Mouse (Mus musculus): Measurements from ENCODE around the gene Grm4. TPM values are rescaled to one million over a fixed set of nuclear protein-coding genes. Genes with fewer than 3 reads are reported as not detected.
A peak's percentile ranks its signal among the peaks of the same experiment; 100 is the strongest.

The Grm4 gene
- total RNA-seq, 2 experiments from 2014 or later, result 0.11 to 0.14 TPM

DNA sequence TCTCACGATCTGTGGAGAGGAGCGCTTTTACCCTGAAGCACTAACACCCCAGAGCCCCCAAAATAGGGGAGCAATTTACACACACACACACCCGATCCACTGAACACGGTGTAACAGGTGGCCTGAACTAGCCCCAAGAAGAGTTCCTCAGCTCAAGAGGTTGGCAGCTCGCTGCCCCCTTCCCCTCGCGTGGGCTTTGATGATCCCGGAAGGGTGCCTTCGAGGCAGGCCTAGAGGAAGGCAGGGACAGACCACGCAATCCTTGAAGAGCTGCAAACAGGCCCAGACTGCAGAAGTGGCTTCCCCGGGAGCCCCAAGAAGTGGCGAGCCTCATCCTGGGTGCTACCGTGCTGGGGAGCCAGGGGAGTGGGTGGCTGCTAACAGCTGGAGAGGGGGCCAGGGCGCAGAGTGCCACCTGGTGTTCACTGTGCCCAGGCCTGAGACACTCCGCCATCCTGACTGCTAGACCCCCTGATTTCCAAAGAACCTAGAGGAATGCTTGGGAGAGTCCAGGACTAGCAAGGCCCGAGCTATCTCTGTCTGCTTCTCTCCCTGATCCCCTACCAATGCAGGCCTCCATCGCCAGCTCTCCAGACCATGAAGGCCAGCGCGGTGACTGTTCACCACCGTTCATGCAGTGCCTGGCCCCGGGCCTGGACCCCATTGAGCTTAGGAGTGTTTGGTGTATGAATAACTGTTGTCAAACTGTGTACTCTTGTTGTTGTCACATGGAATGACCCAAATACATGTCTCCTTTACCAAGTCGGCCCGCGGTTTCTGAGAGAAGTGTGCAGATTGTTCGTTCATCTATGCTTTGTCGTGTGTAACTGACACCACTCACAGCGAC is 7.1 kb downstream of the Grm4 start:
- peak in 1 of 2 experiments; percentile 15 for DNase-seq
- intact Hi-C loops (cut with DNase I), result no loop called here

DNA sequence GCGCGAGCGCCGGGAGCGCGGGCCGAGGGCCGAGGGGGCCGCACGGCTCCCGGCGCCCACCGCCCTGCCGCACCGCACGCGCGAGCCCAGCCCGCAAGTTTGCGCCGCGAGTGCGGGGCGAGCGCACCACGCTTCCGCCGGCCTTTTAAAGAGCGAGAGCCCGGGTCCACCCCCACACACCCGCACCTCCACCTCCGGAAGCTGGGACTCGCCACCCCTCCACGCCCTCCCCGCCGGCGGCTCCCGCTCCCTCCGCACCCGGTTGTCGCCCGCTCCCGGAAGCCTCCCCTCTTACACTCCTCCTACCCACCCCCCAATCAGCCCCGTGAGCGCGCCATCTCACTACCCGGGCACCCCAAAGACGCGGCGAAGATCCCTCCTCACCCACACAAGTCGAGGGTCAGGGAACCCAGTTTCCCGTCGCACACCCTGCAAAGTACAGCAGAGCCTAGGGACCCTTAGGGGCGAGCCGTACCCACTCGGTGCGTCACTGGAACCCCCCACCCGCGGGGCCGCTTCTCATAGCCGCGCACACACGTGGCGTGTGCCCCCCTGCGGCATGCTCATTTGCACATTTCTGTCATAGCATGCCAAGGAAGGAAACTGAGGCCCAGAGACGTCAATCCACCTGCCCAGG is 7.8 kb downstream of the Grm4 start:
- intact Hi-C loops (cut with DNase I), result no loop called here
- no peak for DNase-seq

GRCm38 (mm10) chr17:27512619-27513161 is 8.5 kb downstream of the Grm4 start:
- DNase-seq, result peak; percentile 10 to 13
- intact Hi-C loops (cut with DNase I), result no loop called here

- intact Hi-C loops (cut with DNase I), result no loop called here
- DNase-seq, result no peak
These were observed 9.2 kb downstream of the Grm4 start for GRCm38 (mm10) chr17:27511865-27512618.

GRCm38 (mm10) chr17:27511125-27511735 is 10.0 kb downstream of the Grm4 start:
- intact Hi-C loops (cut with DNase I), result no loop called here
- no peak for DNase-seq

GRCm38 (mm10) chr17:27510258-27511124 is 10.7 kb downstream of the Grm4 start:
- no peak for DNase-seq
- intact Hi-C loops (cut with DNase I), result no loop called here

- no peak for DNase-seq
- intact Hi-C loops (cut with DNase I), result no loop called here
These were observed 12.1 kb downstream of the Grm4 start for GRCm38 (mm10) chr17:27509056-27509455.

- no peak for DNase-seq
- intact Hi-C loops (cut with DNase I), result no loop called here
These were observed 12.7 kb downstream of the Grm4 start for GRCm38 (mm10) chr17:27508513-27508912.

DNA sequence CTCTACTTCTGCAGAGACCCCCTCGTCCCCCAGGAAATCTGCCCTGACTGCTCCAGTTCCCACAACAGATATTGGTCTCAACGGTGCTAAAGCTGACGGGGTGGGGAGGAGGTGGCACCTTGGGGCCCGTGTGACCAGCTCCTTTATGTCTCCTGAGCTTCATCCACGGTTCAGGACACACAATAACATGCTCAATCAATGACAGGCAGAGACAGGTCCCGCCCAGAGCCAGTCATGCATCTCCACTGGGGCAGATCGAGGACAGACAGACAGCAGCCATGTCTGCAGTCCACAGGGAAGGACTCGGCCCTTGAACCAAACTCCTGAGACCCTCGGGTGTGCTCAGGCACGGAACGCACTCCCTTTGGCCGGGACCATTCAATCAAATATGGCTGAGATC is 13.2 kb downstream of the Grm4 start:
- DNase-seq, result no peak
- intact Hi-C loops (cut with DNase I), result no loop called here

GRCm38 (mm10) chr17:27507591-27507945 is 13.6 kb downstream of the Grm4 start:
- intact Hi-C loops (cut with DNase I), result no loop called here
- DNase-seq, result no peak

DNA sequence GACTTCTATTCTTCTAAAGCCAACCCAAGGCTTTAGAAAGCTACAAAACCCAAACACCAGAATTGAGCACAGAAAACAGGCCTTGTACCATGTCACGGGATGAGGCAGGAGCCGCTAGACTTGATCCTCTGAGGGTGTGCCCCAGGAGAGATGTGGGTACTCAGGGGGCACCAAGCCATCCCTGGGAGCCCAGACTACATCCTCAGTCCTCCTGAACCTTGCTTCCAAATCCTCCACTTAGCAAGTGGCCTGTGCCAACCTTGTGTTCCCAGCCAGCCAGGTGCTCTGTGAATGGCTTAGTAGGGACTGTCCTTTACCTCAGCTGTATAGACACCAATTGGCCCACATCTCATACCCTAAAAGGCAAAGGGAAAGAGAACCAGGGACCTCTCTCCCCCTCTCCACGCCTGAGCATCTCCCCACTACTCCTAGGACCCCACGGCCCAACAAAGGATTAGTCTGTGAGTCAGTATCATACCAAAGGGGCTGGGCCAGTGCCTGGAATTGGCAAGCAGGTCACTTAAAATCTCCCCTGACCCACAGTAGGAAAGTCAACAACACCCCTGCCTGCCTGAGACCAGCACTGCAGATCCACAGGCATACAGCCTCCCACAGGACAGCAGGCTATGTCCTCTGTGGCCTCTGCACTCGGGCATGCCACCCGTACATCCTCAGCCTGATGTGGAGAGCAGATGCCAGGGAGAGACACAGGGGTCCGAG is 14.2 kb downstream of the Grm4 start:
- no peak for DNase-seq
- intact Hi-C loops (cut with DNase I), result no loop called here

DNA sequence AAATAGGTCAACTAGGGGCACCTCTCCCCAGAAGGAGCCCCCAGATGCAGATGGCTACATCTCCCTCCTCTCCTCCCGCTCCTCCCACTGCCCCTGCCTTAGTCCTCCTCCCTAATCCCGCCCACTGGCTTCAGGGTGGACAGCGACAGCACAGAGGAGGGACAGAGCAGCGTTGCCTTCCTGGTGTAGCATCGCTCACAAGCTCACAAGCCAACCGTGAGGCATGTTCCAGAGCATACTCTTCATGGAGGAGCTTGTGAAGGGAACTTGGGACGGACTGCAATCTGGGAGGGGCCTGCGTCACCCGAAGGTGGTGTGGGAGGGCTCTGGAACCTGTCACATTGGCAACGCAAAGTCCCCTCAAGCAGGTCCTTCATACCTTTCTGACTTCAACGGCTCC is 14.8 kb downstream of the Grm4 start:
- DNase-seq, result no peak
- intact Hi-C loops (cut with DNase I), result no loop called here

DNA sequence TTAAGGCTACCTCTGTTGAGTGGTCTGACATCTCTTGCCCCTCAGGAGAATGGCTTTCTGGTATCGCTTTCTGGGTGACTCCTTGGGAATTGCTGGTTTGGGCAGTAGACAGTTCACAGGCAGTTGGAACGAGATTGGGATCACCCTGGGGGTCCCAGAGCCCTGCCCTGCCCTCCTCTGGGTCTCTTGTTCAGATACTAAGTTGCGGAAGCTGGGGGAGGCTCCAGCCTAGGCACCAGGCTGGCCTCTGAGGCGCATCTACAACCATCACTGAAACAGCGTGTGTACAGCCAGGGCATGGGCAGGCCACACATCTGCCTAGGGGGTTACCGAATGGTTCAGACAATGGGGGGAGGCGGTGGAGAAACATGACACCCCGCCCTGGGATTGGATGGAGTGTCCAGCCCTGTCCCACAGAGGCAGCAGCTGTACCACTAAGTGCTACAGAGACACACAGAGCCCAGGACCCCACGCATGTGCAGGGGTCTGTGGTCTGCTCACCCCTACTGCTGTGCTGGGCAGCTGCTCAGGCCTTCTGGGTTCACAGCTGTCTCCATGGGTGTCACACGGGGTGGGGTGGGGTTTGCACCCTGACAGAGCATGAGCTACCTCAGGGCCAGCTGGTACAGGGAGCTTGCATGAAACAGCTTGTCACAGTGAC is 15.9 kb downstream of the Grm4 start:
- DNase-seq, result no peak
- intact Hi-C loops (cut with DNase I), result no loop called here

DNA sequence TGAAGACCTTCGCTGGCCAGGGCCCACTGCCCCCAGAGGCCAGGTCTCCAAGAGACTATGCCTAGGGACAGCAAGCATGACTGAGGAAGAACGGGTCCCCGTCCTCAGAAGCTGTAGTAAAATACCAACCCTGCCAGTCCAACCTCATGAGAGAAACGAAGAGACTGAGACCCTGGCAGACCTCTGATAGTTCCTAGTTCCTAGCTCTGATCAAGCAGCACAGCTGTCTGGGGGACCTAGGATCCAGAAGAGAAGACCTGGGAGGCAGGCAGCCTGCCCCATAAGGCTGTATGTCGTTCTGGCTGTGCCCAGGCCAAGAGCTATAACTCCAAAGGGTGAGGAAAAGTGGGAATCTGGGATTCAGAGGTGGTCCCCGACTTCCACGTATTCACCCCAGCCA is 17.3 kb downstream of the Grm4 start:
- no peak for DNase-seq
- intact Hi-C loops (cut with DNase I), result no loop called here

DNA sequence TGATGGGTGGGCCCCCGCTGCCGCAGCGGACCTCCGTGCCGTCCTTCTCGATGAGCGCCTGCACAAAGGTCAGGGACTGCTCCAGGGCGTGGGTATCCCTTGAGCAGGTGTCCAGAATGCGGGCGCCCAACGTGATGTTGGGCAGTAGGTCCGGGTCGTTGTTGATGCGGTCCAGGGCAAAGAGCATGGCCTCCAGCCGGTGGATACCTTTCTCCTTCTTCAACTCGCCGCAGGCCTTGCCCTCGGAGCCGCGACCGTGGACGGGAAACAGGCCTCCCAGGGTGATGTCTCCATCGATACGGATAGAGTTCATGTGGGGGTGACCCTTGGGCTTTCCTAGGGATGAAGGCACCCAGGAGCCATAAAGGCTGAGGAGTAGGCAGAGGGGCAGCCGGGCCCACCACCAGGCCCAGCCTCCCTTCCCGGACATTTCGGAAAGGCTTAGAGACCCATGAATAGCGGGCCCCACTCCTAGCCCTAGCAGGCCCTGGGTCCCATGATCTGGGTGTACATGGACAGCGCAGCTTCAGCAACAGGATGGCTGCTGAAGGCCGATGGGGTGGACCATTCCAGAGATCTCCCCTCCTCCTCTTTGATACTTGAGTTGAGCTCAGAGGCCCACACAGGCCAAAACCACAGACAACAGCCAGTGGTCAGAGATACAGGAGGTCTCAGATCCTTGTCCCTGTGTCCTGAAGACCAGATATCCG is 18.3 kb downstream of the Grm4 start:
- no peak for DNase-seq
- intact Hi-C loops (cut with DNase I), result no loop called here

- intact Hi-C loops (cut with DNase I), result no loop called here
- no peak for DNase-seq
These were observed 18.9 kb downstream of the Grm4 start for GRCm38 (mm10) chr17:27502288-27502687.

GRCm38 (mm10) chr17:27501331-27502251 is 19.6 kb downstream of the Grm4 start:
- intact Hi-C loops (cut with DNase I), result no loop called here
- no peak for DNase-seq

All from heart, postnatal 36 days (tissue).